Mouse (Mus musculus) heart, embryonic 16.5 days (tissue): ENCODE results near the gene Mettl2. TPM values are rescaled to one million over a fixed set of nuclear protein-coding genes. Genes with fewer than 3 reads are reported as not detected.
"Not testable (repeated sequence)": the region's sequence is repeated elsewhere in the genome, so short reads cannot be mapped to it uniquely, and the experiment has no call there.

Experiments used
- ATAC-seq: fragments of 200-750 bp; cut with Nextera tagmentation; replicated peaks from 2 replicates; pipeline ENCODE4 v1.8.0; 2017; ENCODE audit warnings: moderate number of reproducible peaks; ENCODE audit not compliant: insufficient read depth, low FRiP score; ENCODE audit errors: extremely low read depth
- H3K27ac ChIP-seq: fragments of 300-500 bp; sonication (generic); 2 replicates; pipeline ENCODE4 v1.5.1; 2014; ENCODE audit warnings: mild to moderate bottlenecking, low read length, control low read depth, moderate library complexity
- H3K27me3 ChIP-seq: fragments of 300-500 bp; sonication (generic); 2 replicates; pipeline ENCODE4 v1.6.1; 2014; ENCODE audit warnings: low read length, mixed read lengths; ENCODE audit not compliant: control insufficient read depth, insufficient read depth
- H3K36me3 ChIP-seq: fragments of 300-500 bp; sonication (generic); 2 replicates; pipeline ENCODE4 v1.6.1; 2014; ENCODE audit not compliant: control insufficient read depth, insufficient read depth
- H3K4me1 ChIP-seq: fragments of 300-500 bp; sonication (generic); 2 replicates; pipeline ENCODE4 v1.6.1; 2014; ENCODE audit warnings: low read length, mixed read lengths; ENCODE audit not compliant: control insufficient read depth, insufficient read depth
- H3K4me2 ChIP-seq: fragments of 300-500 bp; sonication (generic); 2 replicates; pipeline ENCODE4 v1.6.1; 2014; ENCODE audit warnings: low read depth, mild to moderate bottlenecking, control low read depth, low read length
- H3K4me3 ChIP-seq: fragments of 300-500 bp; sonication (generic); 2 replicates; pipeline ENCODE4 v1.5.1; 2014; ENCODE audit warnings: mild to moderate bottlenecking, control low read depth, low read length
- H3K9ac ChIP-seq: fragments of 300-500 bp; sonication (generic); 2 replicates; pipeline ENCODE4 v1.6.1; 2014; ENCODE audit warnings: low read length, control low read depth
- H3K9me3 ChIP-seq: fragments of 300-500 bp; sonication (generic); replicated peaks from 2 replicates; pipeline ENCODE4 v1.6.1; 2016; ENCODE audit warnings: low read length; ENCODE audit not compliant: control insufficient read depth
- WGBS: fragments of 180-500 bp; shearing (Covaris S2); extraction: QIAGEN DNeasy Blood & Tissue Kit; methylation state at CpG from one replicate; pipeline ENCODE4 v1.1.7; 2014; 5-methylcytosine and 5-hydroxymethylcytosine counted together
- polyA plus RNA-seq: library from polyadenylated mRNA; unstranded; fragments of >200 nt; fragmentation: Nextera tagmentation; extraction: Ambion mirVana; gene quantifications from 2 replicates; pipeline ENCODE4 v1.2.1, GENCODE M21; 2015

Gene Mettl2
- polyA plus RNA-seq = 23.0 and 28.1 TPM in 2 replicates

GRCm38 (mm10) chr11:105125735-105126519, at the start of gene Mettl2:
Gene Mettl2 (plus strand): TSS chr11:105126425.
- H3K4me1 ChIP-seq = peaks cover 9% of the 10 kb centered on the region
- WGBS = 2% methylated on average over 23 of the region's 38 CpGs
- ATAC-seq = peak; percentile 94

DNA sequence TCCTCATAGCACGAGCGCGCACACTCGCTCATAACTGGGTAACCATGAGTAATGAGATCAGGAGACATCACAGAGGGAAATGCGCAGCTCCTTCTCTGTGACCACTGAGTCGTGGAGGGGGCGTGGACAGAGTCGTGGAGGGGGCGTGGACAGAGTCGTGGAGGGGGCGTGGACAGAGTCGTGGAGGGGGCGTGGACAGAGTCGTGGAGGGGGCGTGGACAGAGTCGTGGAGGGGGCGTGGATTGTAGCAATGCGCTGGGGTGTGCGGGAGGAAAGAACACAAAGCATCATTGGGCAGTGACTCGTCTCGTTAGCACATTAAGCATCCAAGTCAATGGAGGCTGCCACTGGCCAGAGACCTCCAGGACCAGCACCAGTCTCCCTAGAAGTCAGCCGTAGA, 13.8 kb upstream of the Mettl2 start:
- not testable (repeated sequence) for H3K4me2 ChIP-seq

More at GRCm38 (mm10) chr11:105125735-105126519, at the start of gene Mettl2:
- Histone ChIP-seq H3K27me3 (no peaks in the 10 kb centered on the region), H3K9ac (peak within 1 kb of the TSS; percentile 70), H3K9me3 (peaks cover 3% of the 10 kb centered on the region; the same call in 1 of the 2 replicates), H3K4me2 (peak within 1 kb of the TSS; percentile 97), H3K4me3 (peak within 1 kb of the TSS; percentile 86), H3K36me3 (peaks cover 18% of the 10 kb centered on the region), H3K27ac (peak within 1 kb of the TSS; percentile 77)

DNA sequence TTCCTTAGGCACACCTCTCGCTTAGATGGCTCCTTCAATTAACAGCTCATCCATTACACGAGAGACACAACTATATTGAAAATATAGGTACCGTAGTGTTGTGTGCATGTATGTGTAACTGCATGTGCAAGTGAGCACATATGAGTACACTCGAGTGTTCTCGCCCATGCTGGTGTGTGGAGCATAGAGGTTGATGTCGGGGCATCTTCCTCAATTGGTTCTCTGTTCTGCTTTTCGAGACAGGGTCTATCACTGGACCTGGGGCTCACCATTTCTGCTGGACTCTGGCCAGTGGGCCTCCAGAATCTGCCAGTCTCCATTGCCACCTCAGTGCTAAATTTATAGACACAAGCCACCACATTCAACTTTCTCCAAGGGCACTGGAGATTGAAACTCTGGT, 8.4 kb upstream of the Mettl2 start:
- WGBS = 78% methylated on average over 7 of the region's 7 CpGs

More for the DNA sequence above, 13.8 kb upstream of the Mettl2 start:
- H3K27me3 ChIP-seq, H3K9ac ChIP-seq, H3K4me1 ChIP-seq, ATAC-seq, H3K36me3 ChIP-seq, H3K4me3 ChIP-seq, H3K27ac ChIP-seq, H3K9me3 ChIP-seq: not testable (repeated sequence)
- WGBS = 78% methylated on average over 18 of the region's 22 CpGs

DNA sequence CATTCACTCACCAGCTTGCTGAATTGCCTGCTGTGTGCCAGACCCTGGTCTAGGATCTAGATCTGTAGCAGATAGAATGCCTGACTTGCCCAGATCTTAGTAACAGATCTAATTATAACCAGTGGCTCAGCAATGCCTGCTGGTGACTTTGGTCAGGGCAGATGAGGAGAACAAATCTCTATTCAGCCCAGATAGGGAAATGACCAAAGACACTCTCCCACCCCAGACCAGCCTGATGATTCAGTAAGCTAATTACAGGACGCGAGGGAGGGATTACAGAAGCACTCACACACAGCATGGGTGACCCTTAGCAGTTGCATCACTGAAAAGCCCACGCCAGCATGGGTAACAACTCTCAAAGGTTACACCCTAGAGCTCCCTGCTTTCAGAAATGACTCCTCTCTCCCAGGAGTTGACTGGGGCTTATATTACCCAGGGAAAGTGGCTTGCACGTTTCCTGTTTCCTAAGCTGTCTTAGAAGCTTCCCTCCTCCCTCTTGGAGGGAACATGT, 5.6 kb upstream of the Mettl2 start:
- H3K4me3 ChIP-seq = no peak overlapping the region
- 23% methylated on average over 4 of the region's 4 CpGs for WGBS
- no peak overlapping the region for H3K4me2 ChIP-seq

More for the DNA sequence above, 8.4 kb upstream of the Mettl2 start:
- no peaks in the 10 kb centered on the region for H3K36me3 ChIP-seq
- ATAC-seq = no peak
- no peak overlapping the region for H3K9ac ChIP-seq
- no peaks in the 10 kb centered on the region for H3K4me1 ChIP-seq
- H3K4me3 ChIP-seq = no peak overlapping the region
- no peaks in the 10 kb centered on the region for H3K9me3 ChIP-seq
- H3K27me3 ChIP-seq = no peaks in the 10 kb centered on the region
- H3K27ac ChIP-seq = no peak overlapping the region
- H3K4me2 ChIP-seq = no peak overlapping the region

DNA sequence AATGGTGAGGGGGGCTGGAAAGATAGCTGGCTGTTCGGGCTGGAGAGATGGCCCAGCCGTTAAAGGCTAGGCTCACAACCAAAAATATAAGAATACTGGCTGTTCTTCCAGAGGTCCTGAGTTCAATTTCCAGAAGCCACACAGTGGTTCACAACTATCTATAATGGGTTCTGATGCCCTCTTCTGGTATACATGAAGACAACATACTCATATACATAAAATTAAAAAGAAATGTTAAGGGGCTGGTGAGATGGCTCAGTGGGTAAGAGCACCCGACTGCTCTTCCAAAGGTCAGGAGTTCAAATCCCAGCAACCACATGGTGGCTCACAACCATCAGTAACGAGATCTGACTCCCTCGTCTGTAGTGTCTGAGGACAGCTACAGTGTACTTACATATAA, 4.4 kb upstream of the Mettl2 start:
- not testable (repeated sequence) for H3K9ac ChIP-seq, H3K36me3 ChIP-seq, H3K4me2 ChIP-seq, H3K4me1 ChIP-seq, H3K27ac ChIP-seq, H3K27me3 ChIP-seq, H3K9me3 ChIP-seq, H3K4me3 ChIP-seq, ATAC-seq
- WGBS = 74% methylated on average over 5 of the region's 5 CpGs

More for the DNA sequence above, 5.6 kb upstream of the Mettl2 start:
- no peak overlapping the region for H3K9ac ChIP-seq
- peaks cover 3% of the 10 kb centered on the region; the same call in 1 of the 2 replicates for H3K9me3 ChIP-seq
- H3K27ac ChIP-seq = no peak overlapping the region
- ATAC-seq = no peak
- no peaks in the 10 kb centered on the region for H3K27me3 ChIP-seq
- no peaks in the 10 kb centered on the region for H3K36me3 ChIP-seq
- no peaks in the 10 kb centered on the region for H3K4me1 ChIP-seq

- H3K9me3 ChIP-seq = peaks cover 3% of the 10 kb centered on the region; the same call in 1 of the 2 replicates
- WGBS = 7% methylated on average over 9 of the region's 9 CpGs
- no peak overlapping the region for H3K4me3 ChIP-seq
- ATAC-seq = no peak
- peaks cover 9% of the 10 kb centered on the region for H3K4me1 ChIP-seq
- no peaks in the 10 kb centered on the region for H3K27me3 ChIP-seq
- no peak overlapping the region for H3K27ac ChIP-seq
- no peak overlapping the region for H3K4me2 ChIP-seq
- peaks cover 3% of the 10 kb centered on the region; the same call in 1 of the 2 replicates for H3K36me3 ChIP-seq
- H3K9ac ChIP-seq = no peak overlapping the region
These were observed 2.2 kb upstream of the Mettl2 start for GRCm38 (mm10) chr11:105123986-105124385.

GRCm38 (mm10) chr11:105126520-105127029, 350 bp downstream of the Mettl2 start:
- Histone ChIP-seq H3K36me3 (peaks cover 22% of the 10 kb centered on the region), H3K9ac (peak overlapping the region; percentile 70), H3K9me3 (peaks cover 3% of the 10 kb centered on the region; the same call in 1 of the 2 replicates), H3K27ac (no peak overlapping the region), H3K27me3 (no peaks in the 10 kb centered on the region), H3K4me2 (peak overlapping the region; percentile 97), H3K4me1 (peaks cover 9% of the 10 kb centered on the region), H3K4me3 (peak overlapping the region; percentile 86)
- WGBS = under 1% methylated on average over 42 of the region's 49 CpGs
- ATAC-seq = peak; percentile 16; the same call in 1 of the 2 replicates

GRCm38 (mm10) chr11:105135692-105136091, 9.5 kb downstream of the Mettl2 start:
- peaks cover 74% of the 10 kb centered on the region for H3K36me3 ChIP-seq
- no peak overlapping the region for H3K4me3 ChIP-seq
- H3K27me3 ChIP-seq = no peaks in the 10 kb centered on the region
- H3K9ac ChIP-seq = no peak overlapping the region
- H3K4me2 ChIP-seq = no peak overlapping the region
- no peak for ATAC-seq
- H3K27ac ChIP-seq = no peak overlapping the region
- no peaks in the 10 kb centered on the region for H3K4me1 ChIP-seq
- H3K9me3 ChIP-seq = no peaks in the 10 kb centered on the region
- WGBS = 87% methylated on average over 7 of the region's 7 CpGs

GRCm38 (mm10) chr11:105137255-105137654, 11.0 kb downstream of the Mettl2 start:
- peaks cover 70% of the 10 kb centered on the region for H3K36me3 ChIP-seq
- H3K4me1 ChIP-seq, H3K4me2 ChIP-seq, H3K27me3 ChIP-seq, H3K9ac ChIP-seq, ATAC-seq, H3K4me3 ChIP-seq, H3K27ac ChIP-seq, H3K9me3 ChIP-seq: not testable (repeated sequence)
- 90% methylated on average over 2 of the region's 2 CpGs for WGBS
